Mouse (Mus musculus) embryo, embryonic 10.5 days (tissue): ENCODE measurements around the gene Eefsec.

ENCODE experiments used
- DNase-seq: peaks from one replicate; pipeline ENCODE4 v3.0.0-alpha.2; 2015; ENCODE audit warnings: low spot score

The Eefsec gene

DNA sequence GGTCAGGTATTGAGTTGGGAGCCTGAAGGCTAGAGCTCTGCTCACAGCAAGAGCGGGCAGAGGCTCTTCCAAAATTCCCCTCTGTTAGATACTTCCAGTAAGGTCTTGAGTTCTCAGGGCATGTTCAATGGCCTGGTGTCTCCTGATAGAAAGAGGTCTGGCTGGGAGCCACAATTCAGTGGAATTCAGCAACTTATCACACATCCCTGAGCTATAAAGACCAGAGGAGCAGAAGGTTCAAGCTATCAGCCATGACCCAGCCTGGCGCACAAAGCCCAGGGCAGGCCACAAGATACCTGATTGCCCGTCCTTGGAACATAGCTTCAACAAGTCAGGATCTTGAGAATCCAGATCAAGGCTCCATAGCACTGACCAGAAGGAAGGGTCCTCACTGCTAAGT is 105.2 kb downstream of the Eefsec start:
- no peak for DNase-seq

DNA sequence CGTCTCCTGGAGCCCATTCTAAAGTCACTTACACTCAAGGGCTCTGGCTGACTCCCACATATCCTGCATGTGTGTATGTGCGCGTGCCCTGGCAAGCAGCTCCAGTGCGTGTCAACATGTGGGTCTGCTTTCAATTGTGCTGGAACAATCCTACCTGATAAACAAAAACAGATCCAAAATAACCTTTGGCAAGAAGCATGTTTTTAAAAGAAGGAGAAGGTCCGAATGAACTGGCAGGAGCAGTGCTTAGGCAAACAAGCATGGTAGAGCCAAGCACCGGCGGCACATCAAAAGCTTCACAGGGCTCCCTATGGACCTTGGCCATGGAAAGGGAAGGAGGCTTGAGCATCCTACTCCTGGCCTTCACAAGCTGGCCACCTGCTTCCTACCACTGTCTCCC is 105.6 kb downstream of the Eefsec start:
- DNase-seq, result no peak

- DNase-seq, result no peak
Observed at GRCm38 (mm10) chr6:88329336-88329735, 117.0 kb downstream of the Eefsec start.

DNA sequence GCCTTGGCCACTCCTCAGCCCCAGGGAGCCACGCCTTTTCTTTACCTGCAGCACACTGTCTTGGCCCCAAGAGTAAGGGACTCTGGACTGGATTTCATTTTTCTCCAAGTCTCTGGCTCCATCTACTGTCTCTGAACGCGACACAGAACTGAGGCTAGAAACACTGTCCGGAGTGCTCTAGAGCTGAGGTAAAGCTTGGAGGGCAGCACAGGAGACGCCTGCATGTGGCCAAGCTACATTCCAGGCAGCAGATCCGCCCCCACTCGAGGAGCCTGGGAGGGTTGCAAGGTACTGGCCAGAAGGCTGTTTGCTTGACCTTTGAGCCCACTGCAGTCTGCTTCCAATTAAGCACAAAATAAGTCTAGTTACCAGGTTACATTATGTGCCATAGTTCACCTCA is 124.5 kb downstream of the Eefsec start:
- DNase-seq, result peak; percentile 82

DNA sequence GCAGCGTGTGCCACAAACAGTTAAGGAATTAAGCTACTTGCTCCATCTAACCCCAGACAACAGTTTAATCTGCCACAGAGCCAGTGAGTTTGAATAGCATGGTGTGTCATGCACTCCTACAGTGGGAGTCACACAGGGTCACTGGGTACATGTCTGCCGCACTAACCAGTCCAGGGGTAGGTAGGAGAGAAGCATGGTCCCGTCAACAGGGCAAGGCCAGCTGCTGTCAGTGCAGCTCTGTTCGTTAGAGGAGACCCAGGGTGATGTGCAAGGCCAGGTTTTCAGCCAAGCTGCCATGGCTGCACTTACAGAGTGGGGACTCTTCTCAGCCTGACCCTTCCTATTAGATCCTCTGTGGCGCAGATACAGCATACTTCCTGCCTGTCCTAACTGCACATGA is 125.1 kb downstream of the Eefsec start:
- no peak for DNase-seq

- no peak for DNase-seq
Observed at GRCm38 (mm10) chr6:88319735-88320134, 126.6 kb downstream of the Eefsec start.

DNA sequence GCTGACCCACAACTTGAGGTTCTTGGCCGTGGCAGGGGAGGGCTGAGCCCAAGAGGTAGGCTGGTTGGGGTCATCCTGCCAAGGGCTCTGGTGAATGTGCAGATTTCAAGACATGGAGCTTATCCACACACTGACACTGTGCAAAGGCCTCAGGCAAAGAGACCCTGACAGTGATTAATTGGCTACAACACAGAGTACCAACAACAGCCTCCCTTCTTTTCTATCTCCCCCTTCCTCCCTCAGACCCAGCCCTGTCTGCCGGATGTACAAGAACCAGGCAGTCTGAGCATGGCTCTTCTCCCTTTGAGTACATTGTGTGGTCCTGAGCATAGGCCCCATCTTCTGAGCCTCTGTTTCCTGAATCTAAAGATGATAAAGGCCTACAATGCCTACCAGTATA is 131.0 kb downstream of the Eefsec start:
- peak; percentile 57 for DNase-seq

- no peak for DNase-seq
Observed at GRCm38 (mm10) chr6:88313937-88314336, 132.4 kb downstream of the Eefsec start.

GRCm38 (mm10) chr6:88311593-88311992 is 134.7 kb downstream of the Eefsec start:
- DNase-seq, result no peak

DNA sequence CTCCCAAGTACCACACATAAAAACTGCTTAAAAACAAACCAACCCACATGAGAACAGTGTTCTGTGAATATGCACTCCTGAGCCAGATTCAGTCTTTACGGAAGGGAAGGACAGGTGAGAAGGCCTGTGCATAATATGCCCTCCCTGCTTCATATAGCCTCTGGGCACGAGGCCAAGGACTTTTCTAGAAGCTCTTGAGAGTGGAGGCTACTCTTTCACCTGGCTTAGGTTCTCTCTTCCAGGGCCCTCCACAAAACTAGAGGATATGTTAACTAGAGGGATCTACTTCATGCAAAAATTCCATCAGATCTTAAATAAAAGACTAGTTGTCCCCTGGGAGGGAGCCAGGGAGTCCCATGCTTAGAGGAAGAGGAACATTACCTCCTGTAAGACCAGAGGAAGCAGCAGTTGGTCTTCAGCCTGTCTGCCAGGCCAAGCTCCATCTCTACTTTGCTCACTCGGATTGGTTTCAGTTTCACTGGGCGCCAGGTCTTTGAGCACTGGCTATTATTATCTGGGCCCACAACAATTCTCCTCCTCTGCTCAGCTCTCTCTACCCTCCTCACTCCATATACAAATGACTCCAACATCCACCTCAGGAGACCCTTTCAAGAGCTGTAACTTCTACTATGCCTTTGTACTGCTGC is 140.1 kb downstream of the Eefsec start:
- DNase-seq, result no peak

- DNase-seq, result no peak
Observed at GRCm38 (mm10) chr6:88301234-88301633, 145.1 kb downstream of the Eefsec start.

- peak; percentile 60 for DNase-seq
Observed at GRCm38 (mm10) chr6:88299491-88299890, 146.8 kb downstream of the Eefsec start.

DNA sequence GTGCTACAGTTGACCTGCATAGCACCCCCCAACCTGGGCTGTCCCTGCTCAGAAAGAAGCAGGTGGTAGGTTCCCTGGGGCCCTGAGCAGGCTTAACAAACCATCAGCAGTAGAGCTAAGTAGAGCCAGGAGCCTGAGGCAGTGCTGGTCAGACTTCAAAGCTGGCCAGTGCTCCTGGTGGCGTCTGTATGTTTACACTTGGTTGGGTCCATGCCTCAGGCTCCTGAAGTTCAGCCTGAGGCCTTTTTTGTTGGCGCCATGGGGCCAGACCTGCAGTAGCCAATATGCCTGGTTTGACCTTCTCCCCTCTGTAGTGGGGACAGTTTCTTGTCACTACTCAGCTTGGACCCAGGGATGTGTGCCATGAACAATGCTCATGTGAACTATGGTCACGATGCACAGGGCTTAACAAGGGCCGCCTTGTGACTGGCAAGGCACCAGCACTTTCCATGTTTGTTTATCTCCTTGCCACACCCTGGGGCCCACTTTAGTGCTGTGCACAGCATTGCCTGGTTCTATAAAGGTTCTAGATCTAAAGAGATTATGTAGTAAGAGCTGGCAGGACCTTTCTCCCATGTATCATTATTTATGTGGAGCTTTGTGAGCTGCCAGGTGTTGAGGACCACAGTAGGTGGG is 153.9 kb downstream of the Eefsec start:
- no peak for DNase-seq

- no peak for DNase-seq
Observed at GRCm38 (mm10) chr6:88290129-88290766, 156.1 kb downstream of the Eefsec start.

- no peak for DNase-seq
Observed at GRCm38 (mm10) chr6:88278141-88278540, 168.2 kb downstream of the Eefsec start.

DNA sequence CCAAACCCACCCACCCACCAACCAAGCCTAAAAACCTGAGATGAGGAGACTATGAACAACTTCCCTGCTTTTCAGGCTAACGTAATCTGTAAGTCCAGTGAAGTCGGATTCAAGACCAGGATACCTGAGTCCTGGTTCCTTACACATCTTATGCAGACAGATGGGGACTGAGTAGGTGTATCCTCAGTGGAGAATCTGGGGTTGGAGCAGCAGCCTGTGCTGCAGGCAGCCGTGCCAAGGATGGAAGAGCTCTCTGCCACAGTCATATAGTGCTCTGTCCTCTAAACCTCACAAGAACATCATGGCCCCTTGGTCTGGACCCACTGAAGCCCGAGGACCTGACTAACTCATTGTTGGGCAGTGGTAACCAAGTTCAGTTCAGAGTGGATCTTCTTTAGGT is 169.1 kb downstream of the Eefsec start:
- no peak for DNase-seq

DNA sequence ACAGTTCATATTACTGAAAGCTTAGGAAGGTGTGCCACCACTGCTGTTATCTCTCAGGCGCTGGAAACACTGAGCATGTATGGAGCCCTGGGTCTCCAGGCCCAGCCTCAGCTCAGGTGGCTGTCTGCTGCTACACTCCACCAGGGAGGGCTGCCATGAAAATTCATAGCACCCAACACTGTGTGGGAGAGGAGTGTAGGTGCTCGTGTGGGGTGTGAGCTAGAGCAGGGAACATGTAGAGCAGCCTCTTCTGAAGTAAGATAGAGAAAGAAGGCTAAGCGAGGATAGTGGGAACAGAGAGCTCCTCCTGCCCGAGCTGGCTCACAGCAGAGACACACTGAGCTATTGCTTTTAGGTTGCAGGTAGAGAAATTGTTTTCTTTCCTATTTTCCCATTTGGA is 170.1 kb downstream of the Eefsec start:
- DNase-seq, result no peak

DNA sequence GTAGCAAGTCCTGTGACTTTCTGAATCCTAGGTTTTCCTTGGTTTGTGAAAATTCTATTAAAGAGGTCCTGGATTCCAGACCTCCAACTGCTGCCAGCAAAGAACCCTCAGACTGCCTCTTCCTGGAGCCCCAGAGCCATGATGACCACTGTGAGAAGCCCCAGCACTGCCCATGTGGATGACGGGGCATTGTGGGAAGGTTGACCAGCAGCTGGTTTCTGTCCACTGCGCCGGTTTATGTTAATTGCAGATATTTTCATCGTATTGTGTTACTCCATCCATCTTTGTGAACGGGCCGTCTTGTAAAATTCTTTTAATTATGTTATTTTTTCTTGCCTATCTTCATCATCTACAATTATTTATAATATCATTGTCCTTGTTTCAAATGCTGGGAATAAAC is 171.7 kb downstream of the Eefsec start:
- DNase-seq, result no peak

DNA sequence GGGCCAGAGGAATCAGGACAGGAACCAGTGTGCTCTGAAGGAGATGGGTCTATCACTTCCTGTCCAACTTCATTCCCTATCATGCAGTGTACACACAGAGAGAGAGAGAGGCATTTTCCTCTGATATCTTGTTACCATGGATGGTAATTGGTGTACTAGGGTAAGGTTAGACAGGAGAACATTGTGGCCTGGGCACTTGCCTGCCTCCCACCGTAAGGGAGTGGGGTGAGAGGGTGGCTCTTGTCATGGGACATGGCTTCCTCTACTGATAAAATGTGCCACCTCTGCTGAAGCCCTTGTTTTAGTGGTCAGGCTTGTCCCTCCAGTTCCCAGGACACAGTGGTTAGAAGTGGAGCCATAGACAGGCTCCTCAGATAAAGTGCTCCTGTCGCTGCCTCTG is 178.4 kb downstream of the Eefsec start:
- no peak for DNase-seq

- no peak for DNase-seq
Observed at GRCm38 (mm10) chr6:88267068-88267467, 179.3 kb downstream of the Eefsec start.

DNA sequence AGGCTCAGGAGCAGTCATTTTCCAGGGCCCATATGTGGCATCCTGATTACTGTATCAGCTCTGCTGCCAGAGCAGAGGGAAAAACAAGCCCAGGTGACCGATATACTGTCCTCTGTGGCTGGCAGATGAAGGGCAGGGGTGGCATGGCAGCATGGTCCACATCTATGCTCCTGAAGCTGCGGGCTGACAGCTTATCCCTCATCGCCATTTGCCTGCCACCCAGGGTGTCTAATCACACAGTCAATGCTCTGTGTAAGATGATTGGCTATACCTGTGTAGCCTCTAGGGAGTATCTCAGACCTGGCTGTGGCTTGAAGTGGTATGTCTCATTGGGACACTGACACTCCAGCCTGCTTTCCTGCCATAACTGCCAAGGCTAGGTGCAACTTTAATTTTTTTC is 180.3 kb downstream of the Eefsec start:
- no peak for DNase-seq

GRCm38 (mm10) chr6:88265355-88265754 is 181.0 kb downstream of the Eefsec start:
- DNase-seq, result no peak

DNA sequence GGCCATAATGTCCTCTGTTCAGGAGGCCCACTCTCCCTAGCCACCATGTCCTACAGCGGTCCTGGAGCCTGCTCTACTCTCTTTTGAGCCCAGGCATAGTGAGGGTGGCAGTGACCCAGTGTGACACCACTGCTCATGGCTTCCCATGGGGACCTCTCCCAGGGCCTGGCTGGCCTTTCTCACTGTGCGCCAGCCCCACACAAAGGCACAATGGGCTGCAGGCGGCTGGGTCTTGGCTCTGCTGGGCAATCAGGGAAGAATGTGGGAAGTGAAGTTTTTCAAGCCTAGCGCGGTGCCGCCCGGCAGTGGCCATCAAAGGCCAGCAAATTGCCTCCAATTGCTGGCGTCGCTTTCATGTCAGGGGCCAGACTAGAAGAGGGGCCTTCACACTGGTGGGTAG is 184.2 kb downstream of the Eefsec start:
- DNase-seq, result peak; percentile 31

DNA sequence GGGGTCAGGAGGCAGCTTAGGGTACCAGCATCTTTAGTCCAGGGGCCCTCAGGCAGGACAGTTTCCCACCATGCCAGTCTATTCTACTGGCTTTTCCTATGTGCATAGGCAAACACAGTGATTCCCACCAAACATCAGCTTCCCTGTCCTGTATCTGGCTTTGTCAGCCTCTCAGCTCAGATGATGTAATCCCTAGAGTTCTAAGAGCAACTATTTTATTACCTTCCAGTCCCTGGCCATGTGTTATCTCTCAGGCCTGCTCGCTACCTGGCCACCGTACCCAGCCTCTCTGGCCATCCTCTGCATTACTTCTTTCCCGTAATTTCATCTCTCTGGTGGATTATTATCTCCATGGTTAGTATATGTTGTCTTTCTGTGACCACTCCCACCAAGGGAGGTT is 185.7 kb downstream of the Eefsec start:
- no peak for DNase-seq
